Mouse (Mus musculus) G1E (cell line): ENCODE data around the gene Adprhl1. TPM values are rescaled to one million over a fixed set of nuclear protein-coding genes. Genes with fewer than 3 reads are reported as not detected.

Source experiments
- ATAC-seq: 2 replicates; pipeline ENCODE4 v1.8.0; 2016; ENCODE audit warnings: mild to moderate bottlenecking; ENCODE audit not compliant: insufficient number of reproducible peaks, poor library complexity, low FRiP score, severe bottlenecking; ENCODE audit errors: extremely low read depth
- DNase-seq: peaks from one replicate; pipeline ENCODE4 v3.0.0; 2012; ENCODE audit warnings: low spot score
- H3K27me3 ChIP-seq: 2 replicates; pipeline ENCODE4 v1.6.1; 2012; ENCODE audit warnings: mild to moderate bottlenecking, low read length, inconsistent platforms; ENCODE audit not compliant: insufficient read depth
- H3K36me3 ChIP-seq: replicated peaks from 2 replicates; pipeline ENCODE3; 2012; ENCODE audit warnings: mild to moderate bottlenecking, inconsistent platforms
- H3K4me1 ChIP-seq: 2 replicates; pipeline ENCODE4 v1.6.1; 2012; ENCODE audit warnings: low read depth, low read length, inconsistent platforms, mixed read lengths; ENCODE audit not compliant: insufficient read depth
- H3K4me3 ChIP-seq: 2 replicates; pipeline ENCODE4 v1.5.1; 2012; ENCODE audit warnings: low read depth, mild to moderate bottlenecking, inconsistent platforms, low read length, moderate library complexity, mixed read lengths
- H3K9me3 ChIP-seq: replicated peaks from 2 replicates; pipeline ENCODE4 v1.6.1; 2012; ENCODE audit warnings: inconsistent platforms
- CTCF ChIP-seq: IDR thresholded peaks from 2 replicates; pipeline ENCODE4 v1.5.1; 2012; ENCODE audit warnings: low read depth, low read length, inconsistent platforms, mixed read lengths
- GATA1 ChIP-seq: IDR thresholded peaks from 2 replicates; pipeline ENCODE4 v1.6.1; 2012; ENCODE audit warnings: borderline replicate concordance, low read length, inconsistent platforms, mixed read lengths
- GATA2 ChIP-seq: IDR thresholded peaks from 2 replicates; pipeline ENCODE4 v1.6.1; 2012; ENCODE audit warnings: low read depth, low read length, inconsistent platforms, borderline replicate concordance
- POLR2AphosphoS5 ChIP-seq: IDR thresholded peaks from 2 replicates; pipeline ENCODE4 v1.6.1; 2012; ENCODE audit warnings: low read depth, low read length, inconsistent platforms; ENCODE audit not compliant: insufficient replicate concordance
- TAL1 ChIP-seq: conservative IDR thresholded peaks from 2 replicates; pipeline ENCODE4 v1.6.1; 2012; ENCODE audit warnings: low read depth, low read length, inconsistent platforms, mixed read lengths
- polyA plus RNA-seq: library from polyadenylated mRNA; stranded (reverse); fragments of >175 nt; gene quantifications from 2 replicates; pipeline ENCODE4 v1.2.3, GENCODE M21; 2012
- total RNA-seq, 2 experiments: library from RNA; stranded (forward) in 1 of 2; stranded (reverse) in 1 of 2; fragments of 200-1000 nt in 1 of 2; fragments of >200 nt in 1 of 2; fragmentation: Nextera tagmentation in 1 of 2; gene quantifications; 2 replicates each; pipeline ENCODE4 v1.2.3; 2014 to 2017

The Adprhl1 gene
- total and polyA plus RNA-seq, 3 experiments = 0.22 TPM; not detected in 2

DNA sequence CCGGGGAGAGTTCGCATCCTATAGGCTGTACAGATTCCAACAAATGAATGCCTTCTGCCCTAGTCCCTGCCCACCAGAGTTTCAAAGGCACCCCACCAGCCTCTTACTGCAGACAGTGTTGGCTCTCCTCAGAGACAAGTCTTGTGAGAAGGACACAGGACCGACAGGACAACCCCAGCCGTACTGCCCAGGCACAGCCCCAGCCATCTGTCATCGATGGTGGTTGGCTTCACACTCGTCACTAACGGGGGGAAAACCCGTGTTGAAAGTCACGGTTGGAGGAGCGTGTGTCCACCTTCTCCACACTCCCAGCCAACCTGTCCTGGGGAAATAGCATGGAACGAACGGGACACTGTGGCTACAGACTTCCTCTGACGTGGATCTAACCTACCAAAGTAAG lies 19.2 kb downstream of the Adprhl1 start:
- Histone ChIP-seq H3K36me3 (no peaks in the 10 kb centered on the region), H3K9me3 (no peaks in the 10 kb centered on the region), H3K4me1 (no peaks in the 10 kb centered on the region), H3K27me3 (peaks cover 63% of the 10 kb centered on the region), H3K4me3 (no peak overlapping the region)
- ATAC-seq (no peak), DNase-seq (no peak)
- no peak for TF ChIP-seq TAL1
- no peak for TF ChIP-seq CTCF
- no peak for TF ChIP-seq GATA1
- no peak for TF ChIP-seq POLR2AphosphoS5
- no peak for TF ChIP-seq GATA2

DNA sequence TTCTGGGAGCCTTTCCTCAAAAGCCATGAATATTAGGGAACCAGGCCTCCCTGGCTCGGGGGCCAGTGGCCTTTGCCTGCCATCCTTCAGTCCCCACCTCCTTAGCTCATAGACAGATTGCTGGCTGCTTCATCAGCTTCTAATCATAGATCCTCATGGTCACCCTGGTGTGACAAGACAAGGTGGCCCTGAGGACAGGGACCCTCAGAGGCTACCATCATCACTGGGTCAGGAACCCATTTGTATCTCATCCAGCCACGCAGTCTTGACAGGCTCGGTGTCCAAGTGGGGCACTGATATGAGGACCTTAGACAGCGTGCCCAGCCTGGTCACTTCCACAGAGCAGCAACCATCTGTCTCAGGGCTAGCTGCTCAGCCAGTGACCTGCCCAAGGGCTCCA lies 23.5 kb downstream of the Adprhl1 start:
- ATAC-seq (no peak), DNase-seq (no peak)
- Histone ChIP-seq H3K36me3 (no peaks in the 10 kb centered on the region), H3K4me3 (no peak overlapping the region), H3K9me3 (no peaks in the 10 kb centered on the region), H3K27me3 (peaks cover 88% of the 10 kb centered on the region), H3K4me1 (peaks cover 4% of the 10 kb centered on the region)
- TF ChIP-seq GATA2 (no peak), GATA1 (no peak), POLR2AphosphoS5 (no peak), TAL1 (no peak), CTCF (no peak)

DNA sequence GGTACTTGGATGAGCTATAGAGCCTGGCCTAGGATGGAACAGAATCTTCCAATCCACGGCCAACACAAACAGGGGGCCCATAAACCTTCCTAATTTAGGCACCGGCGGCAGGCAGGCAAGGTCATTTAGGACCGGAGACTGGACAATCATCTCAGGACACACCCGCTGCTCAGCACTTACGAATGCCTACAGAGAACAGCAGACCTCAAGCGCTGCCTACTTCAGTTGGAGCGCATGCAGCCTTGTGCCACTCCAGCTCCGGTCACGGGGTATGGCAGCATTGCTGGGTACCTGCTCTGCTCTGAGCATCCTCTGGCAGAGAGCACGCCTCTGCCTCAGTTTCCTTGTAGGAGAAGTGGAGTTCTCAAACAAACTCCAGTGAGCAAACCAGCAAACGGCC lies 24.2 kb downstream of the Adprhl1 start:
- Histone ChIP-seq H3K27me3 (peaks cover 88% of the 10 kb centered on the region), H3K4me3 (no peak overlapping the region), H3K36me3 (no peaks in the 10 kb centered on the region), H3K4me1 (peaks cover 4% of the 10 kb centered on the region), H3K9me3 (no peaks in the 10 kb centered on the region)
- DNase-seq (no peak), ATAC-seq (no peak)
- TF ChIP-seq POLR2AphosphoS5 (no peak), TAL1 (no peak), GATA2 (no peak), GATA1 (no peak), CTCF (no peak)

DNA sequence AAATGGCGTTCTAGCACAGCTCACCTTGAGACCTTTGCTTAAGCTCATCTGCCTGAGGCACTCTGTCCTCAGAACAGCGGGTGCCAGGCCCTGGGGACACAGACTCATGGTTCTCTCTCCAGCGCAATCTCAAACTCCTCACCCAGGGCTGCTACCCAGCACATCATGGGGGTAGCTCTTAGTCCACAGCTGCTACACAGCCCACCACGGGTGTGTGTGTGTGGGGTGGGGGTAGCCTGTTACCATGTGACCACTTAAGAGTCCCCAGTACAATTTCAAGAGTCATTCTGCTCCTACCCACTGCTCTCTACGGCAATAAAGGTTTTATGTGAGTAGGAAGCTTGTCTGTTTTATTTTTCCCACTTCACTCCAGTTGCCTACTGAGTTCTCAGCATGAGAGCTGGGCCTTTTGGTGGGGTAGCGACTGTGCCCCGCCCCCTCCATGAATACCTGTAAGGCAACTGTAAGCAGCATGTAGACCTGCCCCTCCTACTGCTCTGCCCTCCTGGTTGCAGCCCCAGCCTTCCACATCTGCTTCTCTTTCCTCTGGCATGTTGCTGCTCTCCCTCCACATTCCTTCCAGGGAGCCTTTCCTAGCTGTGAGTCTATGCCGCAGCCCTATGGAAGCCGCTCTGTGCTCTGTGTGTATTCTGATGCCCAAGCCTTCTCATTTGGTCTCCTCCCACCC lies 24.9 kb downstream of the Adprhl1 start:
- peaks cover 89% of the 10 kb centered on the region for H3K27me3 ChIP-seq
- no peak for ATAC-seq
- no peak overlapping the region for H3K4me3 ChIP-seq
- TF ChIP-seq CTCF = no peak
- no peak for TF ChIP-seq GATA2
- no peak for TF ChIP-seq GATA1
- no peak for TF ChIP-seq TAL1
- TF ChIP-seq POLR2AphosphoS5 = no peak
- DNase-seq = no peak
- no peaks in the 10 kb centered on the region for H3K36me3 ChIP-seq
- H3K9me3 ChIP-seq = no peaks in the 10 kb centered on the region
- H3K4me1 ChIP-seq = peaks cover 4% of the 10 kb centered on the region

DNA sequence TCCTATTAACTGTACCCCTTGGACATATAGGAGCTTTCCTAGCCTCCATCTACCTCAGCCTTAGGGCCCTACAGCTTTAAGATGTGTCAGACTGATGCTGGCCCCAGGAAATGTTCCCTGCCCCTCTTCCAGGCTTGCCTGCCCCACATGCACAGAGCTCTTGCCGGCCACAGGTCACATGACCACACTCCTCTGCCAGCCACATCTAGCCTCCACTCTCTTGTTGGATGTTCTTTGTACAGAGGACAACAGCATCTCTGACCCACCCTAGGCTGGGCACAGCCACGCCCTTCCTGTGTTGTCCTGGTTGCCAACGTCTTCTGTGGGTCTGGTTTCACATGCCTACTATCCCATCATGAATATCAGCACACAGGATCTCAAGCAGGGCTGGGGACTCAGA lies 26.8 kb downstream of the Adprhl1 start:
- DNase-seq (no peak), ATAC-seq (no peak)
- H3K4me1 ChIP-seq = peaks cover 4% of the 10 kb centered on the region
- no peaks in the 10 kb centered on the region for H3K36me3 ChIP-seq
- peaks cover 89% of the 10 kb centered on the region for H3K27me3 ChIP-seq
- TF ChIP-seq TAL1 (no peak), GATA2 (no peak), CTCF (no peak), GATA1 (no peak)
- no peak overlapping the region for H3K4me3 ChIP-seq
- no peaks in the 10 kb centered on the region for H3K9me3 ChIP-seq

DNA sequence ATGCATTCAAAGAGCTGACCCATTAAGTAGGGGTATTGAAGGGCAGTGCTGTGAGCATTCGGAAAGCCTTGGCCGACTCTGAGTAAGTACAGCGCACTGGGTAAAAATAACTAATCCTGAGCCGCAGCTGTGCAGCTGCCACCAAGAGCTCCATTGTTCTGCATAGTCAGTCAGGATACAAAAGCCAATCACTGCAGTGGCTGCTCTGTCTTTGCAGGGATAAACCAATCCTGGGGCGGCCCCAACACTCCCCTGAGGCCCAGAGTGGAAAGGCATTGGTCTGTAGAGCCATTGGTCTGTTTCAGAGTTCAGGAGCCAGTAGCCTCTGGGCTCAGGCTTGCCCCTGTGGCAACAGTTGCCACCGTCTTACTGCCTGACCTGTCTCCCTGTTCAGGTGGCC lies 27.7 kb downstream of the Adprhl1 start:
- Histone ChIP-seq H3K36me3 (no peaks in the 10 kb centered on the region), H3K27me3 (peaks cover 89% of the 10 kb centered on the region), H3K4me1 (peaks cover 4% of the 10 kb centered on the region), H3K4me3 (no peak overlapping the region), H3K9me3 (no peaks in the 10 kb centered on the region)
- DNase-seq (no peak), ATAC-seq (no peak)
- TF ChIP-seq POLR2AphosphoS5 (no peak), GATA2 (no peak), GATA1 (no peak), TAL1 (no peak), CTCF (no peak)

DNA sequence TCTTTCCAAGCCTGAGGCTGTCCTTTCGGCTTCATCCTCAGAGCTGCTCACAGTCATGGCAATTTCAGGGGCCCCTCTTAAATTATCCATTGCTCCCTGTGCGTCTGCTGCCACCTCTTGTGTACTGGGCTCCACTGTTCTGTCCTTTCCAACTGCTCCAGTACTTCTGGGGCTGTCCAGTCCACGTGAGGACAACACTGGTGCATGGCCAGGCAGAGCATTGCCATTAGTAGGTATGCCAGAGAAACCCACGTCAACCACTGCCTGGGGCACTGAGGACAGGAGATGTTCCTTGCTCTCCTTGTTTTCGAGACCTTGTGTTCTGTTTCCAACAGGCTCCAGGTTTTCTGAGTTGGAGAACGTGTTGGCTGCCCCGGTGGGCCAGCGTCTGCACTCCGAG lies 29.5 kb downstream of the Adprhl1 start:
- H3K27me3 ChIP-seq = peaks cover 83% of the 10 kb centered on the region

More for the DNA sequence above, 29.5 kb downstream of the Adprhl1 start:
- no peaks in the 10 kb centered on the region for H3K9me3 ChIP-seq
- H3K36me3 ChIP-seq = no peaks in the 10 kb centered on the region
- TF ChIP-seq TAL1 (no peak), CTCF (no peak), GATA1 (no peak), POLR2AphosphoS5 (no peak), GATA2 (no peak)
- H3K4me3 ChIP-seq = no peak overlapping the region
- DNase-seq (no peak), ATAC-seq (no peak)
- H3K4me1 ChIP-seq = peaks cover 4% of the 10 kb centered on the region
